Mouse (Mus musculus) ES-Bruce4 (cell line): ENCODE data around the gene Myo1e.

Experiments
- CTCF ChIP-seq: IDR thresholded peaks from one replicate; pipeline ENCODE4 v1.8.1; 2011; ENCODE audit warnings: low read depth, low read length
- POLR2A ChIP-seq: IDR thresholded peaks from one replicate; pipeline ENCODE4 v1.8.1; 2011; ENCODE audit warnings: low read length; ENCODE audit not compliant: insufficient read depth

DNA sequence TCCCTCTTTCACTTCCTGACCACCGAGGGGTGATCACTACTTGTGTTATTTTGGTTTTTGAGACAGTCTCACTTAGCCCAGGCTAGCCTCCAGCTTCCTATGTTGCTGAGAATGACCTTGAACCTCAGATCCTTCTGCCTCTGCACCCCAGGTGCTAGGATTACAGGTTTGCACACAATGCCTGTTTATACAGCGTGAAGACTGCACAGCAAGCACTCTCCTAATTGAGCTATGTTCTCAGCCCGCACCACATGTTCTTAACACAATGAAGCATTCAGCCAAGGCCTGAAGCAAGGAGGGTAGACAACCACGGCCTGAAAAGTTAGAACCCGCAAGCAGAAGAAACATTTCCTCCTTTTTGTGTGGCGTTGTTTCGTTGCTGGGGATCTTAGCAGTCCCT is 24.5 kb upstream of the Myo1e start:
- no peak for TF ChIP-seq CTCF
- TF ChIP-seq POLR2A: no peak
